Mouse (Mus musculus) cerebellum, adult 2 months (tissue): ENCODE results near the gene Ctsk. TPM values are rescaled to one million over a fixed set of nuclear protein-coding genes. Genes with fewer than 3 reads are reported as not detected.
"Not testable (repeated sequence)": the region's sequence is repeated elsewhere in the genome, so short reads cannot be mapped to it uniquely, and the experiment has no call there.

Source experiments
- DNase-seq, 2 experiments: peaks; one replicate each; pipeline ENCODE4 v3.0.0; 2021
- H3K27ac ChIP-seq: fragments of 200-500 bp; 2 replicates; pipeline ENCODE4 v1.5.1; 2012; ENCODE audit warnings: low read length, control low read depth, inconsistent platforms; ENCODE audit not compliant: insufficient read depth
- H3K27me3 ChIP-seq: fragments of 200-500 bp; 2 replicates; pipeline ENCODE4 v1.6.1; 2012; ENCODE audit warnings: inconsistent platforms, mild to moderate bottlenecking, low read length, moderate library complexity; ENCODE audit not compliant: control insufficient read depth, insufficient read depth
- H3K4me1 ChIP-seq: fragments of 200-500 bp; 2 replicates; pipeline ENCODE4 v1.6.1; 2011; ENCODE audit warnings: low read length; ENCODE audit not compliant: control insufficient read depth, insufficient read depth
- H3K4me3 ChIP-seq: fragments of 200-500 bp; replicated peaks from 2 replicates; pipeline ENCODE3; 2011; ENCODE audit warnings: mild to moderate bottlenecking, low read depth, low read length, control low read depth; ENCODE audit not compliant: insufficient read depth
- CTCF ChIP-seq: fragments of 200-500 bp; IDR thresholded peaks from 2 replicates; pipeline ENCODE4 v1.5.1; 2011; ENCODE audit warnings: low read depth, mild to moderate bottlenecking, control low read depth, low read length, moderate library complexity, borderline replicate concordance; ENCODE audit not compliant: insufficient read depth
- POLR2A ChIP-seq: fragments of 200-500 bp; IDR thresholded peaks from 2 replicates; pipeline ENCODE4 v1.6.1; 2011; ENCODE audit warnings: low read length, control low read depth, borderline replicate concordance; ENCODE audit not compliant: insufficient read depth
- WGBS: fragments of 180-500 bp; shearing (Covaris S2); methylation state at CpG from one replicate; pipeline ENCODE4 v1.1.7; 2018; 5-methylcytosine and 5-hydroxymethylcytosine counted together
- polyA plus RNA-seq: library from polyadenylated mRNA; depleted of rRNA; stranded (reverse); fragments of >200 nt; gene quantifications from 2 replicates; pipeline ENCODE4 v1.2.3, GENCODE M21; 2012

Ctsk gene
- polyA plus RNA-seq, 1 experiment: 4.0 TPM

DNA sequence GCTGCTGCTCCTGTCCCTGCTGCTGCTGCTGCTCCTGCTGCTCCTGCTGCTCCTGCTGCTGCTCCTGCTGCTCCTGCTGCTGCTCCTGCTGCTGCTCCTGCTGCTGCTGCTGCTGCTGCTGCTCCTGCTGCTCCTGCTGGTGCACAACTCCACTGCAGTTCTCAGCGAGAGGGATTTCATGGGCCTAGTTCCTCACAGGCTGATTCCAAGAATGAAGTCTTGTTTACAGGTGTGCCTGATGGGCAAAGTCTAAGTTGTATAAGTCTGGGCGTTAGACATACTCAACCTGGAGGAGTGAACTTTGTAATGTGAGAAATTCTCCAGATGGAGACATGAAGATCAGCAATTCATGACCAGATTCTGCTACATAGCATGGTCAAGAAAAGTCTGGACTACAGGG lies 25.6 kb downstream of the Ctsk start:
- no peak for TF ChIP-seq POLR2A
- TF ChIP-seq CTCF: no peak
- H3K4me1 ChIP-seq: no peaks in the 10 kb centered on the region
- no peak overlapping the region for H3K27ac ChIP-seq
- WGBS: 65% methylated on average over 2 of the region's 2 CpGs
- H3K27me3 ChIP-seq: no peaks in the 10 kb centered on the region
- no peak overlapping the region for H3K4me3 ChIP-seq
- no peak for DNase-seq

DNA sequence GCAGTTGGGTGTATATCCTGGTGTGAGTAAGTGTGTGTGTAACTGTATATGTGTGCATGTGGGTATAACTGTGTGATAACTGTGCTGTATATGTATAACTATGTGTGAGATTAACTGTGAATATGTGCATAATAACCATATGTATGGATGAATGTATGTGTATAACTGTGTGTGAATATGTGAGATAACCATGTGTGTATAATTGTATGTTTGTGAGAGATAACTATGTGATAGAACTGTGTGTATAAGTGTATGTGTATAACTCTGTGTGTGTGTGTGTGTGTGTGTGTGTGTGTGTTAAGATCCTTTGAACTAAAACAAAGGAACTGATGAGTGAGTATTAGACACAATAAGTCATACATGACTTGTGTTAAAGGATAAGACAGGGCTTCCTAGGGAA lies 27.1 kb downstream of the Ctsk start:
- H3K4me3 ChIP-seq: no peak overlapping the region
- no peaks in the 10 kb centered on the region for H3K4me1 ChIP-seq
- no peak for DNase-seq
- H3K27me3 ChIP-seq: no peaks in the 10 kb centered on the region
- TF ChIP-seq POLR2A (no peak), CTCF (no peak)
- H3K27ac ChIP-seq: no peak overlapping the region

DNA sequence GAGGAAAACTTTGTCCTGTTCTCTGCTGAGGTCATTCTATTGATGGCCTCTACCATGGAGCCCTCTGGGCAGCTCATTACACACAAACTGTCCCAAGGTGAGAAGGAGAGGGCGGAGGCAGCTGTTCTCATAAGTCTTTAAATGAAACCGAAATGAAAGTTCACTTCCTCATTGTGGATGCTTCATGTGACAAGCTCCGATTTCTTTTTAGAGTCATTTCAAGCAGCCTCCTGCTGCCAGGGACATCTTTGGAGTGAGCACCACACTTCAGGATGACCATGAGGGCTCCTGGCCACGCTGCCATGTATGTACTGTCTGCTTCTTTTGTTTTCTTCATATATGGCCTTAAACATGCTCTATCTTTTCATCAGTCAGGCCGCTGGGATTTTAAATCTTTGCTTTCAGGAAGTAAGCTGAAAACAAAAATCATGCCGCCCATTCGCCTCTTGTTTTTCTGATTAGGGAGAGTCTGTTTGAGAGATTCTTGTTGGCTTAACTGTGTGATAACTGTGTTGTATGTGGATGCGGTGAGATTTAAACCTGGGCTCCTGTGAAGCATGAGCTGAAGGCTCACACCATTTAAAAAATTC lies 27.7 kb downstream of the Ctsk start, which contains the start of gene Ctss:
Gene Ctss (plus strand): TSS at position 165 of the 590 bp plus-strand sequence.
- 90% methylated on average over 8 of the region's 8 CpGs for WGBS
- Histone ChIP-seq H3K4me3 (no peak within 1 kb of the TSS), H3K27ac (no peak within 1 kb of the TSS)

DNA sequence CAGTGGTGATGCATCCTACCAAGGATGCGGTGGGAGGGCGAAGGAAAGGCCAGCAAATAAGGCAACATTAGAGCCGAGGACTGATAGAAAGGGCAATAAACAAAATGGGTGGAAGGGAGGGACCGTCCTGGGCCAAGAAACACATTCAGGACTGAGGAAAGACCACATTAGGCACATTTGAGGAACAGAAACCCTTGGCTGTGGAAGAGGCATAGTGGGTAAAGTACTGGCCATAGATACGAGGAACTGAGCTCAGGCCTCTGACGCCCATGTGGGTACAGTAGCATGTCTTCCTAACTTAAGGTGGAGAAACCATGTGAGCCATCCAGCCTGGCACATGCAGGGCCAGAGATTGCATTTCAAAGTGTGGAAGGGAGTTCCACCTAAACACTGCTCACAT lies 30.8 kb downstream of the Ctsk start:
- 85% methylated on average over 6 of the region's 6 CpGs for WGBS
- no peak overlapping the region for H3K27ac ChIP-seq

More for the DNA sequence above, 27.7 kb downstream of the Ctsk start, which contains the start of gene Ctss:
- TF ChIP-seq POLR2A: no peak
- TF ChIP-seq CTCF: no peak
- H3K4me1 ChIP-seq: no peaks in the 10 kb centered on the region
- no peak for DNase-seq
- H3K27me3 ChIP-seq: no peaks in the 10 kb centered on the region

GRCm38 (mm10) chr3:95531025-95531424 lies 32.0 kb downstream of the Ctsk start:
- 92% methylated on average over 1 of the region's 1 CpGs for WGBS
- no peaks in the 10 kb centered on the region for H3K27me3 ChIP-seq
- no peak overlapping the region for H3K27ac ChIP-seq
- no peak for TF ChIP-seq CTCF
- no peak for TF ChIP-seq POLR2A
- no peaks in the 10 kb centered on the region for H3K4me1 ChIP-seq
- H3K4me3 ChIP-seq: no peak overlapping the region
- DNase-seq: no peak

More for the DNA sequence above, 30.8 kb downstream of the Ctsk start:
- TF ChIP-seq CTCF: no peak
- no peak for TF ChIP-seq POLR2A
- Histone ChIP-seq H3K4me3 (no peak overlapping the region), H3K27me3 (no peaks in the 10 kb centered on the region), H3K4me1 (no peaks in the 10 kb centered on the region)
- DNase-seq: no peak

GRCm38 (mm10) chr3:95533364-95533763 lies 34.3 kb downstream of the Ctsk start:
- no peak overlapping the region for H3K4me3 ChIP-seq
- no peaks in the 10 kb centered on the region for H3K27me3 ChIP-seq
- no peak overlapping the region for H3K27ac ChIP-seq
- no peaks in the 10 kb centered on the region for H3K4me1 ChIP-seq
- 84% methylated on average over 5 of the region's 5 CpGs for WGBS
- no peak for DNase-seq
- TF ChIP-seq POLR2A (no peak), CTCF (no peak)

- Histone ChIP-seq H3K27ac (no peak overlapping the region), H3K4me3 (no peak overlapping the region), H3K27me3 (no peaks in the 10 kb centered on the region), H3K4me1 (no peaks in the 10 kb centered on the region)
- TF ChIP-seq POLR2A (no peak), CTCF (no peak)
- 74% methylated on average over 1 of the region's 1 CpGs for WGBS
- no peak for DNase-seq
Measured at GRCm38 (mm10) chr3:95534927-95535326, 35.9 kb downstream of the Ctsk start.

DNA sequence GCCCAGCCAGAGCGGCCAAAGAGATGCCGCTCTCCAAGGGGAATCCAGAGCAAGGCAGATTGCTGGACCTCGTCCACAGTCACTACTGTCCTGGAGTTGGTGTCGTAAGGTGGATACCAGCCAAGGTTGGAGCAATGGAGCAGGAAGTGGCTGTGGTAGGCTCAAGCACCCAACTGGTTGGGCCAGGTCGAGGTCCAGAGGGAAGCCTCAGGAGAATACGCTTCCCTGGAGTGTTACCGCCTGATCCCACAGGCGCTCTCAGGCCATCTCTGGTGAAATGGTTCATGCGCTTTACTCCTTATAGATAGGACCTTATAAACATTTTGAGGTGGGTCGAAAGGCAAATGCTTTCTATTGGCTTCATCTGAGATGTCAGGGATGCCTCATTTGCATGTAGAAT lies 39.9 kb downstream of the Ctsk start:
- Histone ChIP-seq H3K4me3 (no peak overlapping the region), H3K27ac (no peak overlapping the region), H3K4me1 (no peaks in the 10 kb centered on the region), H3K27me3 (no peaks in the 10 kb centered on the region)
- WGBS: 58% methylated on average over 10 of the region's 10 CpGs
- no peak for DNase-seq
- TF ChIP-seq CTCF (no peak), POLR2A (no peak)

DNA sequence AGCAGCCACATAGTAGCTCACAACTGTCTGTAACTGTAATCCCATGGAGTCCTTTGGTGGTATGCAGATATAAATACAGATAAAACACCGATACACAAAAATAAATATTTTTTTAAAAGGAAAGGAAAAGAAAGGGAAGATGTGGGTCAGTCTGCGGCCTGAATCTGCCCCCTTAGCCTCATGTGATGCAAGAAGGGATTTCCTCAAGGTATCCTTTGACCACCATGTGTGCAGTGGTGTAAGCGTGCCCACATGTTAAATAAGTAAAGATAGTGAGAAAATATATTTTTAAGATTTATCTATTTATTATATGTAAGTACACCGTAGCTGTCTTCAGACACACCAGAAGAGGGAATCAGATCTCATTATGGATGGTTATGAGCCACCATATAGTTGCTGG lies 40.8 kb downstream of the Ctsk start:
- Histone ChIP-seq H3K27ac (no peak overlapping the region), H3K27me3 (no peaks in the 10 kb centered on the region), H3K4me3 (no peak overlapping the region), H3K4me1 (no peaks in the 10 kb centered on the region)
- 98% methylated on average over 4 of the region's 4 CpGs for WGBS
- no peak for DNase-seq
- TF ChIP-seq CTCF (no peak), POLR2A (no peak)

GRCm38 (mm10) chr3:95541186-95541585 lies 42.1 kb downstream of the Ctsk start:
- not testable (repeated sequence) for H3K4me1 ChIP-seq, H3K4me3 ChIP-seq, DNase-seq, H3K27ac ChIP-seq, H3K27me3 ChIP-seq
- WGBS: 90% methylated on average over 2 of the region's 2 CpGs
